Mouse (Mus musculus): ENCODE measurements around the gene Ddx11.

DNA sequence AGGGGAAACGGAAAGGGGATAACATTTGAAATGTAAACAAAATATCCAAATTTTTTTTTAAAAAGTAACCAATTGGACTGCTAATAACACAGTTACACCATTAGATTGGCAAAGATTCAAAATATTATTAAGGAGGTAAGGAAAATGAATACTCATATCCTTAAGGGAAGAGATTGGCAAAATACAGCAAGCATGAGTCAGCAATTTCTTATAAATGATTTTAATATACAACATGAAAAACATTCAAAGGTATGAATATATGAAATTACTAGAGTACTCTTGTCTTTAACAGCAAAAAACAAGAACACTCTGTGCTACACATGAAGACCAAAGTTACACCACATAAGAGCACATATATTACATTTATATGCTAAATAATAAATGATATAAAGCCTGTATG is 38.3 kb upstream of the Ddx11 start:
- TF ChIP-seq POLR2AphosphoS2 (IDR thresholded peaks at IDR 0.05; ENCODE audit: insufficient read length, low read depth) (no peak), E2F4 (IDR thresholded peaks at IDR 0.05; ENCODE audit: insufficient read depth) (no peak), SRF (IDR thresholded peaks at IDR 0.05; ENCODE audit: control insufficient read depth, insufficient read length, low read depth) (no peak), POLR2A (IDR thresholded peaks at IDR 0.05; ENCODE audit: insufficient read length, low read depth) (no peak), MYOD1 (IDR thresholded peaks at IDR 0.05; ENCODE audit: control insufficient read depth in 1 of 3, insufficient read length in 2 of 3, low read depth in 2 of 3) (no peak), MYOG (IDR thresholded peaks at IDR 0.05; ENCODE audit: control insufficient read depth in 1 of 3, insufficient read depth in 1 of 3, insufficient read length in 2 of 3, low read depth in 2 of 3) (no peak)
